Mouse (Mus musculus): ENCODE measurements around the gene Vwf. TPM values are rescaled to one million over a fixed set of nuclear protein-coding genes. Genes with fewer than 3 reads are reported as not detected.

Gene Vwf
- total and polyA plus RNA-seq, 2 experiments from 2014 or later, result 16.6 to 36.7 TPM

DNA sequence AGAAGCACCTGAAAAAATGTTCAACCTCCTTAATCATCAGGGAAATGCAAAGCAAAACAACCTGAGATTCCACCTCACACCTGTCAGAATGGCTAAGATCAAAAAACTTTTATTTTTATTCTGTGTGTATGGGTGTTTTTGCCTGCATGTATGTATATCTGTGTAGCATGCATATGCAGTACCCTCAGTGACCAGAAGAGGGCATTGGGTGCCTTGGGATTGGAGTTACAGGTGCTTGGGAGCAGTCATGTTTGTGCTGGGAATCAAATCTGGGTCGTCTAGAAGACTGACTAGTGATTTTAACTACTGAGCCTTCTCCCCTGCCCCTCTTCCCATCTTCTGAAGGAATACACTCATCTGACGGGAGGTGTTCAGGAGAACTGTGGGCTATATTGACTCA lies 179.8 kb downstream of the Vwf start:
- Histone ChIP-seq H3K4me1 (ENCODE audit: insufficient read depth, low read length) (no peaks in the 10 kb centered on the region), H3K36me3 (ENCODE audit: insufficient read depth, low read length) (no peaks in the 10 kb centered on the region), H3K27ac (ENCODE audit: low read depth, low read length) (no peak overlapping the region), H3K9me3 (ENCODE audit: low read length) (no peaks in the 10 kb centered on the region), H3K9ac (replicated peaks; ENCODE audit: low read length, poor library complexity, severe bottlenecking) (no peak overlapping the region), H3K4me3 (ENCODE audit: low read depth, low read length) (no peak overlapping the region), H3K27me3 (ENCODE audit: insufficient read depth, low read length) (no peaks in the 10 kb centered on the region), H3K4me2 (ENCODE audit: low read depth, low read length, poor library complexity, severe bottlenecking) (no peak overlapping the region)
- 89% methylated on average over 2 of the region's 2 CpGs for WGBS
- peak; percentile 22; the same call in 1 of the 2 replicates for TF ChIP-seq CTCF (IDR thresholded peaks at IDR 0.05)
- ATAC-seq (ENCODE audit: low FRiP score) (no peak), DNase-seq (ENCODE audit: low spot score) (no peak)

DNA sequence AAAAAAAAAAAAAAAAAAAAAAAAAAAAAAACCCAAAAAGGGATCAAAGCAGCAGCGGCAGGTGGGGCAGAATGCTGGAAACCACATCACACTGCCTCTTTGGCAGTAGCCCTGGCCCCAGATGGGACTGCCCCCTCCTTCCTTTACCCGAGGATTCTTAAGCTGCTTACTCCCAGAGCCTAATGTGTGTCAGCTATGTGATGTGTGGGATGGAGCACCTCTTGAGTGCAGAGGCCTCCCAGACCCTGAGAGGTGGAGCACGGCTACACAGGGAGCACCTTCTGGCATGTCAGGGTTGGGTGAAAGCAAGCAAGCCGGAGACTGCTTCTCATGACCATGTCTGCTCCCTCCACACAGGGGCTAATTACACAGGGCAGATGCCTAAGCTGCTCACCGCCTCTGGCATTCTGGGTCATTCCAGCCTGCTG lies 180.9 kb downstream of the Vwf start:
- DNase-seq (ENCODE audit: low spot score) (peak; percentile 60), ATAC-seq (ENCODE audit: low FRiP score) (no peak)
- Histone ChIP-seq H3K36me3 (ENCODE audit: insufficient read depth, low read length) (no peaks in the 10 kb centered on the region), H3K27ac (ENCODE audit: low read depth, low read length) (no peak overlapping the region), H3K9ac (replicated peaks; ENCODE audit: low read length, poor library complexity, severe bottlenecking) (no peak overlapping the region), H3K4me3 (ENCODE audit: low read depth, low read length) (no peak overlapping the region), H3K4me2 (ENCODE audit: low read depth, low read length, poor library complexity, severe bottlenecking) (no peak overlapping the region), H3K27me3 (ENCODE audit: insufficient read depth, low read length) (no peaks in the 10 kb centered on the region), H3K9me3 (ENCODE audit: low read length) (no peaks in the 10 kb centered on the region), H3K4me1 (ENCODE audit: insufficient read depth, low read length) (no peaks in the 10 kb centered on the region)
- 36% methylated on average over 5 of the region's 5 CpGs for WGBS
- no peak for TF ChIP-seq CTCF (IDR thresholded peaks at IDR 0.05)

DNA sequence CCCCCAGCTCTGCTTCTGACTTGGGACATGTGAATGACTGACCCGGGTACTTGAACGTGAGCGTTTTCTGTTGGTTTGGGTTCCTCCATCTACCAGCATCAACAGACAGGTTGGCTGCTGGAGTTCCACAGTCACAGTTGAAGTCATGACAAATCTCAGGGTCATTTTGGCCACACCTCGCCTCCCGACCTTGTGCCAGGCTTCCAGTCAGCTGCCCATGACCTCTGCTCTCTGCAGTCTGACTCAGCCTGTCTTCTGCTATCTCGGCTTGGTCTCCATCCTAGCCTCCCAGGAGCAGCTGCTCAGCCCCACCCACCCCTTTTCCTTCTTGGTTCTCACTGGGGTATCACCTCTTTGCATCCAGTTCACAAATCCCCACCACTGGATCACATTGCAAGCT lies 182.9 kb downstream of the Vwf start:
- DNase-seq (ENCODE audit: low spot score), result no peak
- Histone ChIP-seq H3K36me3 (ENCODE audit: insufficient read depth, low read length) (no peaks in the 10 kb centered on the region), H3K4me3 (ENCODE audit: low read depth, low read length) (no peak overlapping the region), H3K4me1 (ENCODE audit: insufficient read depth, low read length) (no peaks in the 10 kb centered on the region), H3K4me2 (ENCODE audit: low read depth, low read length, poor library complexity, severe bottlenecking) (no peak overlapping the region), H3K9me3 (ENCODE audit: low read length) (no peaks in the 10 kb centered on the region), H3K27ac (ENCODE audit: low read depth, low read length) (no peak overlapping the region), H3K27me3 (ENCODE audit: insufficient read depth, low read length) (no peaks in the 10 kb centered on the region), H3K9ac (replicated peaks; ENCODE audit: low read length, poor library complexity, severe bottlenecking) (no peak overlapping the region)
- WGBS, result 84% methylated on average over 6 of the region's 6 CpGs
- no peak for TF ChIP-seq CTCF (IDR thresholded peaks at IDR 0.05)
- ATAC-seq (ENCODE audit: low FRiP score), result no peak

DNA sequence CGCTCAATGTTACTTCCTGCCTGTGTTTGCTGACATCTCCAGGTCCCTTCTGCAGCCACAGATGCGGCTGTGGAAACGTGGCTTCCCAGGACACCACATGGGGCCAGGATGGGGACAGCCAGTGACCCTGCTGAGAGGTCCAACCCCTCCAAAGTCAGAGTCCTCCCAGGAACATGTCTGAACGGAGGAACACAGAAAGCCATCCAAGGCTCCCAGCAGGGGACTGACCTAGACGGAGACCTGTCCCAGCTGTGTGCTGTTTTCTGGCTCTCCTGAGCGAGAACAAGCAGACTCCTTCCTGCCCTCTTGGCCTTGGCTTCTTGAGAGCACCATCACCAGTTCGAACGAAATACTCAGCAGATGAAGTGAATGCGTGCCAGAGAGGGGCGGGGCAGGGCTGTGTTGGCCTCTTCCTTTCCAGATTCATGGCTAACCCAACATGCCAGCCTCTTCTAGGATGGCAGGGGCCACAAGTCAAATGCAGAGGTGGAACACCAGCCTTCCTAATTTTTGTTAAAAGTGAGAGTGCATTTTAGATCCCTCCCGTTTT lies 183.5 kb downstream of the Vwf start:
- H3K4me3 ChIP-seq (ENCODE audit: low read depth, low read length), result no peak overlapping the region
- H3K4me1 ChIP-seq (ENCODE audit: insufficient read depth, low read length), result no peaks in the 10 kb centered on the region
- DNase-seq (ENCODE audit: low spot score), result no peak
- H3K27ac ChIP-seq (ENCODE audit: low read depth, low read length), result no peak overlapping the region
- no peaks in the 10 kb centered on the region for H3K36me3 ChIP-seq (ENCODE audit: insufficient read depth, low read length)
- no peaks in the 10 kb centered on the region for H3K27me3 ChIP-seq (ENCODE audit: insufficient read depth, low read length)
- WGBS, result 80% methylated on average over 11 of the region's 11 CpGs
- H3K9me3 ChIP-seq (ENCODE audit: low read length), result no peaks in the 10 kb centered on the region
- H3K4me2 ChIP-seq (ENCODE audit: low read depth, low read length, poor library complexity, severe bottlenecking), result no peak overlapping the region
- no peak for ATAC-seq (ENCODE audit: low FRiP score)
- TF ChIP-seq CTCF (IDR thresholded peaks at IDR 0.05), result no peak
- H3K9ac ChIP-seq (replicated peaks; ENCODE audit: low read length, poor library complexity, severe bottlenecking), result no peak overlapping the region

Other genes with a start within 250 kb of the Vwf start
- 24.4 TPM in 2 replicates for gene Ltbr, start 232.9 kb upstream of the Vwf start, total RNA-seq (2014; rRNA removed)
- 14.5 and 15.7 TPM in 2 replicates for gene Ltbr, start 232.9 kb upstream of the Vwf start, polyA plus RNA-seq (2015; fragmentation: Nextera tagmentation; extraction: Ambion mirVana)
- 1.5 and 1.8 TPM in 2 replicates for gene Scnn1a, start 226.1 kb upstream of the Vwf start, total RNA-seq (2014; rRNA removed)
- 1.8 TPM in 2 replicates for gene Scnn1a, start 226.1 kb upstream of the Vwf start, polyA plus RNA-seq (2015; fragmentation: Nextera tagmentation; extraction: Ambion mirVana)
- gene Tnfrsf1a, start 197.4 kb upstream of the Vwf start, total RNA-seq (2014; rRNA removed), result 9.2 and 15.9 TPM in 2 replicates
- 10.4 and 12.9 TPM in 2 replicates for gene Tnfrsf1a, start 197.4 kb upstream of the Vwf start, polyA plus RNA-seq (2015; fragmentation: Nextera tagmentation; extraction: Ambion mirVana)
- 0.22 and 0.24 TPM in 2 replicates for gene Plekhg6, start 166.0 kb upstream of the Vwf start, total RNA-seq (2014; rRNA removed)
- gene Plekhg6, start 166.0 kb upstream of the Vwf start, polyA plus RNA-seq (2015; fragmentation: Nextera tagmentation; extraction: Ambion mirVana), result 0.35 and 0.54 TPM in 2 replicates
- gene Cd9, start 52.0 kb upstream of the Vwf start, total RNA-seq (2014; rRNA removed), result 40.3 and 49.1 TPM in 2 replicates
- 105 and 118 TPM in 2 replicates for gene Cd9, start 52.0 kb upstream of the Vwf start, polyA plus RNA-seq (2015; fragmentation: Nextera tagmentation; extraction: Ambion mirVana)
- gene Ano2, start 143.6 kb downstream of the Vwf start, total RNA-seq (2014; rRNA removed), result 0.77 and 0.80 TPM in 2 replicates
- gene Ano2, start 143.6 kb downstream of the Vwf start, polyA plus RNA-seq (2015; fragmentation: Nextera tagmentation; extraction: Ambion mirVana), result 0.65 and 0.98 TPM in 2 replicates